Mouse (Mus musculus) brain, embryonic 14.5 days (tissue): ENCODE measurements at regions not wholly inside any gene's neighbourhood (a gene's known extent, or its start where the extent isn't known, plus 50 kb on each side); places are given as distances from the start of the nearest gene placed in this dataset.

Experiments
- CTCF ChIP-seq: fragments of 200-500 bp; IDR thresholded peaks from 2 replicates; pipeline ENCODE4 v1.5.1; 2012; ENCODE audit warnings: inconsistent platforms, mild to moderate bottlenecking, moderate library complexity, borderline replicate concordance; ENCODE audit not compliant: insufficient read depth, insufficient read length; ENCODE audit errors: extremely low read depth
- POLR2A ChIP-seq: fragments of 200-500 bp; IDR thresholded peaks from 2 replicates; pipeline ENCODE4 v1.6.1; 2012; ENCODE audit warnings: mild to moderate bottlenecking, inconsistent platforms, borderline replicate concordance; ENCODE audit not compliant: poor library complexity, insufficient read depth, insufficient read length, severe bottlenecking; ENCODE audit errors: extremely low read depth

DNA sequence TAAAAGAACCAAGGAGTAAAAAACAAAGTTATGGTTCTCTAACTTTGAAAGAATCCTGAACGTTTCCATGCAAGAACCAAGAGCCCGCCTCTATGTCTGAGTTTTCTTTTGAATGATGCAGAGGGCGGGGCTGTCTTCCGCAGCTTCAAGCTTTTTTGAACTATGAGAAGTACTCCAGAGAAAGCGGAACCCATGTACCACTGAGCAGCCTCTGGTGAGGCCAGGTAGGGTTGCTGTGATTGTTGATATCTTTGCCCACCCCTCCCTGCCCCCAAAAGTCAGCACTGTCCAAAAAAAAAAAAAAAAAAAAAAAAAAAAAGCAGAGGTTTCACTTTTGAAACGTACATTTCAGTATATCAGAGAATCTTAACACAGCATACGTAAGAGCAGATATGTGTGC lies 161.2 kb upstream of the Spdye4c start:
- TF ChIP-seq CTCF (no peak), POLR2A (no peak)
